Mouse (Mus musculus) small intestine, adult 10 weeks (tissue): ENCODE results near the gene Dlg1. TPM values are rescaled to one million over a fixed set of nuclear protein-coding genes. Genes with fewer than 3 reads are reported as not detected.

Experiments used
- polyA plus RNA-seq: library from polyadenylated mRNA; stranded (reverse); fragments of 350-450 nt; fragmentation: Illumina TruSeq; extraction: RNeasy Lipid Tissue Mini Kit (QIAGEN cat#74804); gene quantifications from one replicate; pipeline ENCODE4 v1.2.3, GENCODE M21; 2014; ENCODE audit warnings: low replicate concordance

Gene Dlg1
- 113 TPM for polyA plus RNA-seq

DNA sequence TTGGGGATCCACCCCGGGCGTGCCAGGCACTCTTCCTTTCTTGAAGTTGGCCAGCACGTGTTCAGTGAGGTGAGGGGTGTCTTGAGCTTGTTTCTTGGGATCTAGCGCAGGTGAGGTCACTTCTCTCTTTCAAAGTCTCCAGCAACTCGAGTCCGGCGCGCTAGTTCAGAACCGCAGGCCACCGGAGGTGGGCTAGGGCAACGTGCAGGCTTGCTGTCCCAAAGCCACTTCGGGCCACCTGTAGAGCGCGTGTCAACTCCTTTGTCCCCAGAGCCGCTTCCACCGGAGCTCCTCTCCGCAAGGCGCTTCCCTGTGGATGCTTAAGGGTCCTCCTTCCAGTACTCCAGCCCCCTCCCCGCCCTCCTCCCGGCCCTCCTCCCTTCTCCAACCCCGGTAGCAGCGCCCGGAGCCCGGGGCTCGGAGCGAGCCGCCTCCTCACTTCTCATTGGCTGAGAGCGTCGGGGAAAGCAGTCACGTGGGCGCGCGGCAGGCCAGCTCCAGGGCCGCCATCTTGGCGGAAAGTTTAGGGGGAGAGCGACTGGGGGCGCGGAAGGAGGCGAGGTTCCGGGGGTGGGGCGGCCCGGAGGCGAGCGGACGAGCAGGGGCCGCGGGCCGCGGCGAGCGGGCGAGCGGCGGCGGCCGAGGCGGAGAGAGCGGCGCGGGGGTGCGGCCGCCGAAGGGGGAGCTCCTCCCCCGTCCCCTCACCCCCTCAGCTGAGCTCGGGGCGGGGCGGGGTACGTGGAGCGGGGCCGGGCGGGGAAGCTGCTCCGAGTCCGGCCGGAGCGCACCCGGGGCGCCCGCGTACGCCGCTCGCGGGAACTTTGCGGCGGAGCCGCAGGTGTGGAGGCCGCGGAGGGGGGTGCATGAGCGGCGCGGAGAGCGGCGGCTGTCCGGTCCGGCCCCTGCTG is at the start of gene Dlg1:
Dlg1 (plus strand) TSS at position 65 of the 908 bp plus-strand sequence.

GRCm38 (mm10) chr16:31878573-31879257 is 215.5 kb downstream of the Dlg1 start, which contains the start of gene Meltf:
Meltf (plus strand) TSS chr16:31878810.

Other genes with a start within 250 kb of the Dlg1 start
- gene Bdh1, start 241.2 kb upstream of the Dlg1 start, polyA plus RNA-seq: 23.9 TPM
- not detected for gene Meltf, start 215.4 kb downstream of the Dlg1 start, polyA plus RNA-seq